Mouse (Mus musculus): ENCODE results near the gene Scrn2. TPM values are rescaled to one million over a fixed set of nuclear protein-coding genes. Genes with fewer than 3 reads are reported as not detected.

Gene Scrn2
- polyA plus RNA-seq, 1 experiment = 10.0 TPM

DNA sequence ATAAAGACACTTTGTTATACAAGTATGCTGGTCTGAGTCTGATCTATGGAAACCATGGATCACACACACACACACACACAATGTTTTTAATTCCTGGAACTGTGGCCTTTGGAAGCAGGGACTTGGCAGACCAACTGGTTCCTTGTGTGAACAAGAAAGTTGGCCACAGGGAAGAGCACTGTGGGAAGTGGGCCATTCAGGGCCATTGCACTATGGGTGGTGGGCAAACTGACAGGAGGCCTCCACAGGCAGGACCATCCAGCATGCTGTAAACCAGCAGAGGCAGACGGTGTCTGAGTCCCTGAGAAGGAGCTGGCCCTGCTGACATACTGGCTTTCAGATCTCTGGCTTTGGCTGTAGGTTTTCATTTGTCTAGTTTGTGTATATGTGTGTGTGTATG is 39.6 kb downstream of the Scrn2 start:
- TF ChIP-seq CTCF (IDR thresholded peaks at IDR 0.05; ENCODE audit: extremely low read depth, insufficient read depth, insufficient read length, insufficient replicate concordance) (no peak), POLR2A (IDR thresholded peaks at IDR 0.05; ENCODE audit: low read depth, low read length) (no peak)
- no peak overlapping the region for H3K4me3 ChIP-seq (ENCODE audit: extremely low read depth, insufficient read depth, insufficient read length)
- WGBS = 59% methylated on average over 1 of the region's 1 CpGs

DNA sequence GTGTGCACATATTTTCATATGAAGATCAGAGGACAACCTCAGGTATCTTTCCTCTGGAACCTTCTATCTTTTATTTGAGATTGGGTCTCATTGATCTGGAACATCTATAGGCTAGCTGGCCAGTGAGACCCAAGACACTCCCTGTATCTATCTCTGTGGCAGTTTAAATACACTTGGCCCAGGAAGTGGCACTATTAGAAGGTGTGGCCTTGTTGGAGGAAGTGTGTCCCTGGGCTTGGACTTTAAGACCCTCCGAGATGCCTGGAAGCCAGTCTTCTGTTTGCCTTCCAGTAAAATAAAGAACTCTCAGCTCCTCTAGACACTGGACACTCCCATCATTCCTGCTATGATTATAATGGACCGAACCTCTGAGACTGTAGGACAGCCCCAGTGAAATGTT is 40.0 kb downstream of the Scrn2 start:
- Histone ChIP-seq H3K27me3 (ENCODE audit: control insufficient read depth, insufficient read depth, low read length) (no peaks in the 10 kb centered on the region), H3K4me3 (ENCODE audit: extremely low read depth, insufficient read depth, insufficient read length) (no peak overlapping the region), H3K27ac (ENCODE audit: insufficient read depth, low read length) (no peak overlapping the region), H3K36me3 (ENCODE audit: control insufficient read depth, insufficient read depth, low read length) (peaks cover 17% of the 10 kb centered on the region), H3K4me1 (ENCODE audit: control insufficient read depth, insufficient read depth, insufficient read length) (no peaks in the 10 kb centered on the region)
- 84% methylated on average over 2 of the region's 2 CpGs for WGBS
- no peak for DNase-seq (ENCODE audit: low read depth in 1 of 2, low spot score in 2 of 2)
- TF ChIP-seq CTCF (IDR thresholded peaks at IDR 0.05; ENCODE audit: extremely low read depth, insufficient read depth, insufficient read length, insufficient replicate concordance) (no peak), POLR2A (IDR thresholded peaks at IDR 0.05; ENCODE audit: low read depth, low read length) (no peak)

More for the DNA sequence above, 39.6 kb downstream of the Scrn2 start:
- no peak overlapping the region for H3K27ac ChIP-seq (ENCODE audit: insufficient read depth, low read length)
- no peak for DNase-seq (ENCODE audit: low read depth in 1 of 2, low spot score in 2 of 2)
- no peaks in the 10 kb centered on the region for H3K4me1 ChIP-seq (ENCODE audit: control insufficient read depth, insufficient read depth, insufficient read length)
- peaks cover 17% of the 10 kb centered on the region for H3K36me3 ChIP-seq (ENCODE audit: control insufficient read depth, insufficient read depth, low read length)
- no peaks in the 10 kb centered on the region for H3K27me3 ChIP-seq (ENCODE audit: control insufficient read depth, insufficient read depth, low read length)

DNA sequence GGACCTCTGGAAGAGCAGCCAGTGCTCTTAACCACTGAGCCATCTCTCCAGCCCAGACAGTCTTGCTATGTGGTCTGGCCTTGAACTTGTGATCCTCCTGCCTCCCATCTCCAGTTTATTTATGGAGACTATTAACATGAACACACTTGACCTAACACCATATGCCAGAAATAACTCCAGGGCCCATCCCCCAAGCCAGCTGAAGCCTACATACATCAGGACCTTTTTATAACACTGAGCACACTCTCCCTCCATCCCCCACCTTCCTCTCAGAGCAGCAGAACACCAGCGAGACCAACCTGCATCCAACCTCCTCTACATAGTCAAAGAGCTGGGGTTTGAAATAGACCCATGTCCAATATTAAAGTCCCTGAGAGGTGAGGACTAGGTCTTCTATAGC is 41.4 kb downstream of the Scrn2 start:
- no peak overlapping the region for H3K4me3 ChIP-seq (ENCODE audit: extremely low read depth, insufficient read depth, insufficient read length)
- H3K27ac ChIP-seq (ENCODE audit: insufficient read depth, low read length) = no peak overlapping the region
- TF ChIP-seq CTCF (IDR thresholded peaks at IDR 0.05; ENCODE audit: extremely low read depth, insufficient read depth, insufficient read length, insufficient replicate concordance) (no peak), POLR2A (IDR thresholded peaks at IDR 0.05; ENCODE audit: low read depth, low read length) (no peak)
- no peaks in the 10 kb centered on the region for H3K4me1 ChIP-seq (ENCODE audit: control insufficient read depth, insufficient read depth, insufficient read length)
- DNase-seq (ENCODE audit: low read depth in 1 of 2, low spot score in 2 of 2) = no peak
- H3K27me3 ChIP-seq (ENCODE audit: control insufficient read depth, insufficient read depth, low read length) = no peaks in the 10 kb centered on the region
- WGBS = 75% methylated on average over 1 of the region's 1 CpGs
- H3K36me3 ChIP-seq (ENCODE audit: control insufficient read depth, insufficient read depth, low read length) = peaks cover 17% of the 10 kb centered on the region

DNA sequence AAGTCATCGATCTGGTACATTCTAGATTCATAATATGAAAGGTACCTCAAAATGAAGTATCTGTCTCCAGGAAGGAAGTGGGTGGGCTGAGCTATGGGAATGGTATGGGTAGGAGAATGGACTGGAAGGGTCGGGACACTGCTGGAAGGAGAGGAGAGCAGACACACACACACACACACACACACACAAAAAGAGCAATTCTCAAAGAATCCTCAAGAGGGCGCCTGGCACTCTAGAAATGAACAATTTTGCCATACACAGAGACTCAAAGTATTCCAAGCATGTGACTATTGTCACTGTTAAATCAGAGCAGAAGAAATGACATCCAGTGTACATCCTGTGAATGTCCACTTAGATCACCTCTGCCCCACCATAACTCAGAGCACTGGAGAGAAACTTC is 42.8 kb downstream of the Scrn2 start:
- DNase-seq (ENCODE audit: low read depth in 1 of 2, low spot score in 2 of 2) = no peak
- H3K27me3 ChIP-seq (ENCODE audit: control insufficient read depth, insufficient read depth, low read length) = no peaks in the 10 kb centered on the region
- H3K27ac ChIP-seq (ENCODE audit: insufficient read depth, low read length) = no peak overlapping the region
- WGBS = 30% methylated on average over 3 of the region's 3 CpGs
- no peak overlapping the region for H3K4me3 ChIP-seq (ENCODE audit: extremely low read depth, insufficient read depth, insufficient read length)
- peaks cover 11% of the 10 kb centered on the region for H3K36me3 ChIP-seq (ENCODE audit: control insufficient read depth, insufficient read depth, low read length)
- H3K4me1 ChIP-seq (ENCODE audit: control insufficient read depth, insufficient read depth, insufficient read length) = no peaks in the 10 kb centered on the region
- TF ChIP-seq CTCF (IDR thresholded peaks at IDR 0.05; ENCODE audit: extremely low read depth, insufficient read depth, insufficient read length, insufficient replicate concordance) (no peak), POLR2A (IDR thresholded peaks at IDR 0.05; ENCODE audit: low read depth, low read length) (no peak)

DNA sequence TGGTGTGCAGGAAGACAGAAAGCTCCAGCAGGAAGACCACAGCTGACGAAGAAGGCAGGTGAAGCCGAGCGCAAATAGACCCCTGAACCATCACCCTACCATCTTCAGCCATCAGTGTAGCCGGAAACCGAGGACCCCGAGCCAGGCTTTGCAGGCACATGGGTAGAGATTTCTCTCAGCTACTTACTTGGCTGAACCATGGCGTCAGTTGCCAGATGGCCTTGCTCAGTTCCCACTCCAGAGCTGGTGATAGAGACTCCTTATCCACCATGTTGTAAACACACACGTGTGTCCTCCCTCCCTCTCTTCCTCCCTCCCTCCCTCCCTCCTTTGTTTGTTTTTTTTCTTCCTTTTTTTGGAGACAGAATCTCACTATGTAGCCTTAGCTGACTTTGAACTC is 44.5 kb downstream of the Scrn2 start:
- Histone ChIP-seq H3K27ac (ENCODE audit: insufficient read depth, low read length) (no peak overlapping the region), H3K36me3 (ENCODE audit: control insufficient read depth, insufficient read depth, low read length) (no peaks in the 10 kb centered on the region), H3K4me3 (ENCODE audit: extremely low read depth, insufficient read depth, insufficient read length) (no peak overlapping the region), H3K4me1 (ENCODE audit: control insufficient read depth, insufficient read depth, insufficient read length) (no peaks in the 10 kb centered on the region), H3K27me3 (ENCODE audit: control insufficient read depth, insufficient read depth, low read length) (no peaks in the 10 kb centered on the region)
- 71% methylated on average over 8 of the region's 8 CpGs for WGBS
- DNase-seq (ENCODE audit: low read depth in 1 of 2, low spot score in 2 of 2) = no peak
- TF ChIP-seq CTCF (IDR thresholded peaks at IDR 0.05; ENCODE audit: extremely low read depth, insufficient read depth, insufficient read length, insufficient replicate concordance) (no peak), POLR2A (IDR thresholded peaks at IDR 0.05; ENCODE audit: low read depth, low read length) (no peak)

DNA sequence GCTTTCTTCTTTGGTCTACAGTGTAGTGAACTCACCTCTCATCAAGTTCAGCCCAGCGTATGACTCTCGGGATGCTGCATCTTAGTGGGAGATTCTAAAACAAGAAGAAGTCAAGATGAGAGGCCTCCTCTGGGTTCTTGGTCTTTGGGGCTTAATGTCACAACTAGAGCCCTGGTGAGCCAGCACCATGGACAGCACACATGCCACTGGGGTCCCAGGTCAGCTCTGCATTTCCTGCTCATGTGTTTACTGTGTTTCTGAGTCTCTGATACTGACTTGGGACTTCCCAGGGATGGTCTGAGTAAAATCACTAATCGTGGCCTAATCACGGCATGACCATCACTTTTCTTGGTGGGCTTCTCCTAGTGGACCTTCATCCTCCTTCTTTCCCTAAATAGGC is 49.0 kb downstream of the Scrn2 start:
- no peak for DNase-seq (ENCODE audit: low read depth in 1 of 2, low spot score in 2 of 2)
- WGBS = 55% methylated on average over 4 of the region's 4 CpGs
- TF ChIP-seq POLR2A (IDR thresholded peaks at IDR 0.05; ENCODE audit: low read depth, low read length) = no peak
- no peak for TF ChIP-seq CTCF (IDR thresholded peaks at IDR 0.05; ENCODE audit: extremely low read depth, insufficient read depth, insufficient read length, insufficient replicate concordance)
- H3K4me1 ChIP-seq (ENCODE audit: control insufficient read depth, insufficient read depth, insufficient read length) = no peaks in the 10 kb centered on the region
- no peaks in the 10 kb centered on the region for H3K36me3 ChIP-seq (ENCODE audit: control insufficient read depth, insufficient read depth, low read length)
- H3K4me3 ChIP-seq (ENCODE audit: extremely low read depth, insufficient read depth, insufficient read length) = no peak overlapping the region
- no peak overlapping the region for H3K27ac ChIP-seq (ENCODE audit: insufficient read depth, low read length)
- H3K27me3 ChIP-seq (ENCODE audit: control insufficient read depth, insufficient read depth, low read length) = no peaks in the 10 kb centered on the region

DNA sequence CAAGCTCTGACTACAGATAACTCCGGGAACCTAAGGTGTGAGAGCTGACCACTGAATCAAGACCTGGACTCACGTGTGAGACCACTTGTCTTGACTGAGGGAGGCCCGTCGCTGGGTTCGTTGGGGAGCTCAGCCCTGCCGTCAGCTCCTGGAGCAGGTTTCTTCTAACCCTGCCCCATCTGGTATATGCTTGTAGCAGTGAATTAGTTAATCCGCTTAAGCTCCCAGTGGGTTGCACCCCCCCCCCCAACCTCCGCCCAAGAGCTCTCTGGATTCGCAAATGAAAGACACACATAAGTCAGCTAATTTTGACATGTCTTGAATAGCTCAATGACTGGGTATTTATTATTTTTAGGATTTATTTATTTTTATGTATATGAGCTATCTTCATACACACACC is 50.6 kb downstream of the Scrn2 start:
- H3K27me3 ChIP-seq (ENCODE audit: control insufficient read depth, insufficient read depth, low read length) = 0 out of 2 replicates have a peak, but pooled peaks cover 1% of the 10 kb centered on the region
- no peaks in the 10 kb centered on the region for H3K4me1 ChIP-seq (ENCODE audit: control insufficient read depth, insufficient read depth, insufficient read length)
- H3K36me3 ChIP-seq (ENCODE audit: control insufficient read depth, insufficient read depth, low read length) = no peaks in the 10 kb centered on the region
- H3K4me3 ChIP-seq (ENCODE audit: extremely low read depth, insufficient read depth, insufficient read length) = no peak overlapping the region
- no peak for TF ChIP-seq CTCF (IDR thresholded peaks at IDR 0.05; ENCODE audit: extremely low read depth, insufficient read depth, insufficient read length, insufficient replicate concordance)
- TF ChIP-seq POLR2A (IDR thresholded peaks at IDR 0.05; ENCODE audit: low read depth, low read length) = no peak
- 74% methylated on average over 9 of the region's 9 CpGs for WGBS
- no peak for DNase-seq (ENCODE audit: low read depth in 1 of 2, low spot score in 2 of 2)
- no peak overlapping the region for H3K27ac ChIP-seq (ENCODE audit: insufficient read depth, low read length)

Data from spleen, adult 2 months (tissue).